Mouse (Mus musculus) CD4-positive helper T cell, adult 2 months (primary cell): ENCODE measurements around the gene Galnt9.

Experiments
- DNase-seq: peaks from one replicate; pipeline ENCODE4 v3.0.0-alpha.2; 2012; ENCODE audit warnings: low read depth, missing footprints, low spot score

Gene Galnt9

DNA sequence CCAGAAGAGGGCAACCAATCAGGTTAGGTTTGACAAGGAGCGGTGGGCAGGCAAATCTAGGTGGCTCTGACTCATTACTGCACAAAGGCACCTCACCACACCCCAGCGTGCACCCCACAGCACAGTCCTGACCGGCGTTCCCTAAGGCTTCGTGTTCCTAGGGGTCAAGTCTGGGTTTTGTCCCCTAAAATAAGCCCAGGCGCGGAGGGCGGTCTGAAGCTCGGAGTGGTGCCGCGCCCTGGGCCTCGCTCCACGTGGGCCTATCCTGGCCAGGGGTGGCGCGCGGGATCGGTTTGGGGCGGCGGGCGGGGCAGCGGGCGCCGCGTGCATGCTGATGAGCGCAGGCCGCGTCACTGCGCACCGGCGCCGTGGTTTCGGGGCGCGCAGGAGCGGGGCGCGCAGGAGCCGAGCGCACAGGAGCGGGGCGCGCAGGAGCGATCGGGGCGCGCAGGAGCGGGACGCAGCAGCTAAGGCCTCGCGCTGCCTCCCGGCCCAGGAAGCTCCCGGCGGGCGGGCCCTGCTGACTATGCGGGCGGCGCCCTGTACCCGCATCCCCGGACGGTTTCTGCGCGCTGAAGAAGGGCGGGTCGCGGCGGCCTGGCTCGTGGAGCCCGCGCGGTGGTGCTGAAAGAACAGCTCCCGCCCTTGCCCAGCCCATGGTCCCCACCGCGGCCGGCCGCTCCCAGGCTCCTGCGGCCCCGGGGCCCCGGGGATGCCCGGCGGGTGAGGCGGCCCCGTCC lies at the start of gene Galnt9:
TSS of gene Galnt9 (plus strand) at position 405 of the 740 bp plus-strand sequence.
- peak; percentile 52 for DNase-seq

DNA sequence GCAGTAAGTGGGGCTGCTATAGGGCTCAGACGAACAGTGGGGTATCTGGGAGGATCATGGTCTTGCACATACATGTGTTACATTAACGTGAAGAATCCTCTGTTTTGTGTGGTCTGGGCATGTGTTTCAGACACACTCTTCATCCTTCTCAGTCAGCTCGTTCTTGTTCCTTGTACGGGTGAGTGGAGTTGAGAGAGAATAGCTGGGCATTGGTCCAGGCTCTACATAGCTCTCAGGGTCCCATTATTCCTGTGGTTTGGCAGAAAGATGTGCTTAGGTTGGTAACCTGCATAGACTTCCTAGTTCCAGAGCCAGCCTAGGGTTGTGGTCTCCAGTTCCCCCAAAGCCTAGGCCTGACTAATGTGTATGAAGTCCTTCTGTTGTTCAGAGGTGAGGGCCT lies 49.8 kb upstream of the Galnt9 start:
- DNase-seq = no peak

DNA sequence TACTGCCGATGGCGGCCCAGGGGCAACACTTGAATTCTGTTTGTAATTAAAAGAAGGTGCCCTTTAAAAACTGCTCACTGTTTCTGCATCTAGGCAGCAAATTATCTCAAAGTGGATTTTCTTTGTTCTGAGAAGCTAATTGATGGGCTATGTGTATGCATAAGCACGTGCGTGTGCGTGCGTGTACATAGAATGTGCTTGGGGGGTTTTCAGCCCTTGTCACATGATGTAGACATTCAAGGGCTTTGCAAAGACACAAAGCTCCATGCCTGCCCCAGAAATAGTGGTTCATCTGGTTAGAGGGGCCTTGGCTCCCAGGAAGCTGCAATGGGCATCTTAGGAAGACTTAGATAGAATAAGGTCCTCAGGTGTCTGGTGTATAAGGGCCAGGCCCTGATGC lies 49.1 kb upstream of the Galnt9 start:
- DNase-seq = no peak

DNA sequence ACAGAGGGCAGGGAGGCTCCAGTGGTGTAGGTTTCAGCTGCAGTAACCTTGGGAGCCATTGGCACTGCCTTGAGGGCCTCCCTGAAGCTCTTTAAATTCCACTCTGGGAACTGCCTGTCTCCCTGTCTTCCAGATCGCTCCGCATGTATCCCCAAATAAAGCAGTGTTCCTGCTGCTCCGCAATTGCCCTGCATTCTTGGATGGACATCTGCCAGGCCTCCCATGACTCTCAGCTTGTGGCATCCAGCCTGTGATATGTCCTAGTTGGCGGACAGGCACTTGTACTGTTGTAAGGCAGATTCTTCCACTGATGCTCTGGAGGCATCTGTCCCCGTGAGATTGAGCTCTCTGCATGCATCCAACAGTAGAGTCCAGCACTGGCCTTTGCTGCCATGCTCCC lies 46.6 kb upstream of the Galnt9 start:
- no peak for DNase-seq

DNA sequence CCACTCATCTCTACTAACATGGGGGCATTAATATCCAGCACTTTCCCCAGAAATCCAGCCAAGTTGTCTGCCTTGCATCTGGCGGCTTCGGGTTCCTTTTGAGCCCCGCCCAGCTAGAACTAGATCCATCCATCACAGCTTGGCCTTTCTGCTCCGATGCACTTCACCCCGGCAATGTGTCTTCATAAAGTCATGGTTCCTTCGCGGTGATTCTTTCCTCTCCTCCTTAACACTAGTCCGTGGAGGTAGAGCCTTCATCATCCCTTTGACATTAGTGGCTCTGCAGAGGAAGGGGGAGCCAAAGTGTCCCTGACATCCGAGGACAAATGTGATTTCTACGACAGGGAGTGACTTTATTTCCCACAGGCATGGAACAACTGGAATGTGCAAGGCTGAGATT lies 46.1 kb upstream of the Galnt9 start:
- DNase-seq = no peak

DNA sequence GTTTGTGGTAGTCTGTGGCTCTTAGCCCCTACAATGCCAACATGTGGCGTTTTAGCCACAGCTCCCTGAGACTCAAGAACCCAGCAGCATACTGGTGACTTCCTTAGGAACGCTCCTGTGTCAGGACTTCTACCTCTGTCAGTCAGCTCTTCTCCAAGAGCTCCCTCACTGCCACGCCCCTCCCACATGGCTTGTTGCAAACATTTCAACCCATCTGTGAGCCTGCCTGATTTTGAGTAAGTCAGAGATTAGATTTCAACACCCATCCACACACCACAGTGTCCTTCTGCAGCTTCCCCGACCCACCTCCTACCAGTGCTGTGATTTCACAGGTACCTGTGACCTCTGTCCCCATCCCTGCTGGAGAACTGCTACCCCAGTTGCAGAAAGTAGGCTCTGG lies 43.9 kb upstream of the Galnt9 start:
- DNase-seq = no peak

DNA sequence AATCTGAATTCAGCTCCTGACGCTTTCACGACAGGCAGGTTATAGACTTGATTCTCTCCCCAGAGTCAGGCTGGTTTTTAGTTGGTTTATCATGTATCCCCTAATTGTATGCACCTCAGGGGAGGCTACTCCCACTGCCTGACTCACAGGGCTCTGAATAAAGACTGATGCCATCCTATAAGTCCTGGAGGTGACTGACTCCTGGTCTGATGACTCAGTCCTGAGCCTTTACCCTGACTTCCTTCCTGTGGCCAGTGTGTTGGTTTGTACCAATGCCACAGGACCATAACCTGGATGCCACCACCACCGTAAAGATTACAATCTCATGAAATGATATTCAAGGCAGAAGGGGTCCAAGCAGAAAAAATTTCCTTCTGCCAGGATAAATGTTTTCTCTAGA lies 40.8 kb upstream of the Galnt9 start:
- no peak for DNase-seq

DNA sequence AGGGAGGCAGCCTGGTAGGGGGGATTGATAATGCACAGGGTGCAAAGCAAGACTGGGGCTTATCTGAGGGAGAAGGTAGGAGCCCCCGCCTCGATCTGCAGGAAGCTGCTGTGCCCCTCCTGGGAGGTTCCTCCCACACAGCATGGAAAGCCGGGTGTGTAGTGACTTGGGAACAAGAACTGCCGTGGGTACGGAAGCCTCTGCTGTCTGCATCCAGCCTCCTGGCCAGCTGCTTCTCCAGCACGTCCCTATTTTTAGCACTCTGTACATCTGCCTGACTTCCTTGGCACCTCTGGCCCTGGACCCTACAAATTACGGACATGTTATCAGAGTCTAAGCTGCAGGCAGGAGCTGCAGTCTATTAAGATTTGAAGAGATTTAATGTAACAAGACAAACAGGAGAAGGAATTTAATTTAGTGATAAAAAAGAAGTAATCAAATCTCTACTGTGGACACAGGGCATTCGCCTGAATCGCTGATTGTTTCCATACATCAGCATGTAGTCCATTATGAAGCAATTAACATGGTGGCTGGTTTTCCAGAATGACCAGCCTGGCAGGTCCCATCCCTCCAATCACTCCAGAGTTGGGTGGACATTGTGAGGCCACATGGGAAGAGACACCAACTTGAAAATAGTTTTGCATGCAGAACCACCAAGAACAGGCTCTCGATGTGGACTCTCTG lies 38.4 kb upstream of the Galnt9 start:
- no peak for DNase-seq

DNA sequence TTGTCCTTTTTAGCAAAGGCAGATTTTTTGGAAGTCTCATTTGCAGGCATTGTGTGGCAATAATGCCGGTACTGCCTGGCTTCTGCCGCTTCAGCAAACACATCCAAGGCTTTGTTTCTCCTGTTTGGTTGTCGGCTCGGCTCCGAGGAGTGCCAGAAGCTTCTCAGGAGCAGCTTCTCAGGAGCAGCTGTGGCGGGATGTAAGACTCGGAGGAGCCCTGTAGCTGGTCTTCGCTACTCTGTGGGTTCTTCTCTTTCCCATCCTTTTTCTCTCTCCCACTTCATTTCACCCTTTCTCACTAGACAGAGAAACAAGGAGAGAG lies 37.9 kb upstream of the Galnt9 start:
- DNase-seq = no peak

DNA sequence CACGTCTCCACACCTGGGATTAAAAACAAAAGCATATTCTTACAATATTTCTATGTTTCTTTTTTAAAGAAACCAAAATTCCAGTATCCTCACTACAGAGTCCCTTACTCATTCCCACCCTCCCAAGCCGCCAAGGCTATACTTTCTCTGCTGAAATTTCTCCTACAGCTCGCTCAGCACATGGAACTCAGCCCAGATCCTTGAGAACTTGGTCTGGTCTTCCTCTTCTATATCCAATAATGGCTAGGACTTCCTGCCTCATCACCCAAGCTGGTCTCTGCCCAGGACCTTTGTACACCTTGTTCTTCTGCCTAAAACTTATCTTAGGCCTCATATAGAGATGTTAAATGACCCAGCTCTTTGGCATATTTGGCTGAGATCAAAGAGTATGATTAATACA lies 37.3 kb upstream of the Galnt9 start:
- DNase-seq = no peak

DNA sequence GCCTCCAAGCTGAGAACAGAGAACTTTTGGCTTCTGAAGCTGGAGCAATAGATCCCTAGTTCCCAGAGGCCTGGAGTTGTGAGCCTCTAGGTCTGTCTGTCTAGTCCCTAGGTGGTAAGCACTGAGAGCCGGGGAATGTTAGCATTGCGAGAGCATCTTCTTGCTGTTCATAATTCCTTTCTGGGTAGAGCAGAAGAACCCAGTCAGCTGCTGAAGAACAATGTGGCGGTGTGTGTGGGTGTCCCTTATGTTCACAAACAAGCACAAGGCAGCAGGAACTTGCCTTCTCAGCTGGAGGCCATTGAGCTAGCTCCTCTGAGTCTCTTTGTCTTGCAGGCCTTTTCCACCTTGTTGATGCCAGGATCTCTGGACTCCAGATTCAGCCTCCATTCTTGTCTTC lies 36.2 kb upstream of the Galnt9 start:
- DNase-seq = no peak

DNA sequence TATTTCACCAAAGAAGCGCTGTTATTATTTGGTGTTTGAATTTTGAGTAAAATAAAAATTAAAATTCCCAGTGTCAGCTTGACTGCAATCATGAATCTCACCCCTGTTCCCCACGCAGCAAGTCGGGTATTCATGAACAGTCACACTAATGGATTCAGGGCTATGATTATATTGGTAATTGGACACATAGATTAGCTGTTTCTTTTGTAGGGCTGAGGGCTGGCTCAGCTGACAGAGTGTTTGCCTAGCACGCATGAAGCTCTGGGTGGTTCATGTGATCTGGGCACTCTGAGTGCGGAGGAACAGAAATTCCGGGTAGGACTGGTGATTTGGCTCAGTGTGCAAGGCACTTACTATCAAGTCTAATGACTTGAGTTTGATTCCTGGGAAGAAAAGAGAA lies 33.8 kb upstream of the Galnt9 start:
- no peak for DNase-seq

DNA sequence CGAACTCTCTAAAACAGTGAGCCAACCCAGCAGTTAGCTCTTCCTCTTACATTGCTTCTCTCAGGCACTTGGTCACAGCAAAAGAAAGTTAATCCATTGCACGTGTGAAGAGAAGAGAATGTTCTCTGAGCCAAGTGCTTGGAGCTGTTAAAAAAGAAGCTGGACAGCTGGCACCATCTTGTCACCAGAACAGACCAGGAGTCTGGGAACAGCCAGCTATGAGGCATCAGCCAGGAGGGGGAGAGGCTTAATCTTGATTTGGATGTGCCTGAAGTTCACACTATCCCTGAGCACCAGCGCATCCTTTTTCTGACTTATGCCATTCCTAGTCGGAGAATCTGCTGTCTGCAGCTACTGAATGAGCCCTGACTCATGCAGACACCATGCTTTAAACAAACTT lies 30.4 kb upstream of the Galnt9 start:
- no peak for DNase-seq

DNA sequence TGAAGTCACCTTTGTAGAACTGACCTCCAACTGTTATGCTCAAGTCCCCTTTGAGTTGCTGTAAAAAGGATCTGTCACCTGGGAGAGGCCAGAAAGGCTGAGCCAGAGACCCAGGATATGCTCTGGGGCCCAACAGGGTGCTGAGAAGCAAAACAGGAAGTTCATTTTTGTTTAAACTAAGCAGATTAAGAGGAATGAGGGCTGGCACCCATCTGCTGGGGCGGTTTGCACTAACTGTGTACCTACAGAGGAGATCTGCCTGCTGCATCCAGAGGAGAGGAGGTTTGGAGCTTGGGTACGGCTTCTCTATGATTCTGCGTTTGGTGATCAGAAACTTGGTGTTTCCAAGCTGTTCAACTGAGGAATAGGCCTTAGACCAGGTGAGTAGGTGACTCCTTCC lies 29.5 kb upstream of the Galnt9 start:
- peak; percentile 46 for DNase-seq

DNA sequence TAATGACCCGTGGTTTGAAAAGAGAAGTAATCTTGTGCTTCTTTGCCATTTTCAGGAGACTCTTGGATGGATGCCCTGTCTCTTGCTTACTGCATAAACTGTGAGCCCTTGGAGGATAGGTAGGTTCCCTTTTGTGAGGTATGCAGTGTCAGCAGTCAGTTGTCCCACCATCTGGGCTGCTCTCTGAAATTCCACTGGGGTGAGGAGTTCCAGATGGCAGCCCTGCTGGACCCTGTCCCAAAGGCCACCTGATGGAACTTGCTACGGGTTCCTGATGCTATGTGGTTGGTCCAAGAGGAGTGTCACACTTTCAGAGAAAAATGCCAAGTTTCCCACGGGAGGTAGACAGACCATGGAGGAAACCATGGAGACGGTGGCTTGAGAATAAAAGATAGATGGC lies 27.8 kb upstream of the Galnt9 start:
- no peak for DNase-seq

DNA sequence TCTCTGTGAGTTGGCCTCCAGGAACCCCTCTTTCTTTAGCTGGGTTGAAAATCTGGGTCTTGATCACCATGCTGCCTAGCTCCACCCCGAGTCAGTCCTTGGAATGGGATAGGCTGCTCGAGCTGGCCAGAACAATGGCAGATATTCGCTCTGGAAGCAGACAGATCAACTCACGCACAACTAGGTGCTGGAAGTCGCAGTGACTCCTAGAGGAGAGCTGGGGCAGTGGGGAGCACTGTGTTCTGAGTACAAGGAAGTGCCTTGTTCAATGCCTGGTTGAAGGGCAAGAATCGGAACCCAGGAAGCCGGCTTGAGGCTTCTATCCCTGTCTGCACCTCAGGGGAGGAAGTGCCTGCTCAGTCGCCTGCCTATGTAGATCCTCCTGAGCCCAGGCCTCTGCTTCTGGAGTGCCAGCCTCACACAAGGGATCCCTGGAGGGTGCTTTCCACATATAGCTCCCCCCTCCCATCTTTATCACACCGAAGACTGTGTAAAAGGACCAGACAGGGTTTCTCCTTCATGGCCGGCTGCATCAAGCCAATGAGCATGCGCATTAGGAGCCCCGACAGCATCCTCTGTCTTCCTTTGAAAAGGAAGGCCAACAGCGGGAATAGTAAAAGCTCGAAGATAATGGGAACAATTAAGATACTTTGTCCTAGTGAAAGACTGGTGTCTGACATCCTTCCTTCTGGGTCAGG lies 25.9 kb upstream of the Galnt9 start:
- DNase-seq = no peak

DNA sequence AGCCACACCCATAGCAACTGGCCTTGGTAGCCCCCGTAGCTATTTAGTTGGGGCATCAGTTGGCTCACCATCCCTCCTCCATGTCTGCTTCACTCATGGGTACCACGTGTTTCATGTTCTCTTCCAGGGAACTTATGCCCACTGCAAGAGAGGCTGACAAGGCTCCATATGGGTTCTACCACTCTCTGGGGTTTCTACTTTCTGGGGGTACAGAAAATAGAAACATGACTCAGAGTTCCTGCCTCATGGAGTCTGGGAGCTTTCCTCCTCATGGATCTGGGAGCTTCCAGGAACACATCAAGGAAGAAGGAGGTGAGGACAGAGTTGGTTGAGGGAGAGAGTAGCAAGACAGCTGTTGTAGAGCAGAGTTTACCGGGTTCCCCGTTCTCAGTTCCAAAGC lies 23.2 kb upstream of the Galnt9 start:
- DNase-seq = no peak

DNA sequence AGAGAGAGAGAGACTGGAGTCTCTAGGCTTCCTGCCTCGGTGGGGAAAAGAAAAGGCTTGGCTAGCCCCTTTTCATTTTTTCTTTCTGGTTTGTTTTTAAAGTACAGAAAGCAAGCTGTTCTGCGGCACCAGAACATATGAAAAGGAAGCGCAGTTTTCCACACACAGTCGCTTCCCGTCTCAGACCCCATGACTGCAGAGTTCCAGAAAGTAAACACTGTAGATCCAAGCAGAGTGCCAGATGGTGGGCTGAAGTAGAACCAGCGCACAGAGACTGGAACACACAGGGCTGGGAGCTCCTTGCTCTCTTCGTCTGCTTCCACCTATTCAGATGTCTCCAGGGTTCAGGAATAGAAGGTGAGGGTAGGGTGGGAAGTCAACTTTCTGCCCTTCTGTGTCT lies 22.3 kb upstream of the Galnt9 start:
- no peak for DNase-seq

DNA sequence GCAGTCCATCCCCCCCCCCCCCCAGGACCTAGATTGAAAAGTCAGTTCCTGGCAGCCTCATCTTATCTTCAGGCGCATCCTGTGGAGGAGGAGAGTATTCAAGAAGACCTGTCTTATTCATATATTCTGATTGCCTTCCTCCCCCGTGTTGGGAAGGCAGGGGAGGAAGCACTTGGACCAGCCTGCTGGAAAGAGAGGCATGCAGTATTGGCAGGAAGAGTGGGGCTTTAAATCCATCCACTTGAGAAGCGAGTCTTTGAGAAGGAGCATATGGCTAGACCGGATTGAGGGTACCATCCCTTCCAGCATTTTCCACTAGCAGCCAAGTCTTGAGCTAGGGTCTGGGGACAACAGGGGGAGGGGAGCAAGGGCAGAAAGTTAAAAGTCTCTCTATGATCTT lies 20.9 kb upstream of the Galnt9 start:
- no peak for DNase-seq

DNA sequence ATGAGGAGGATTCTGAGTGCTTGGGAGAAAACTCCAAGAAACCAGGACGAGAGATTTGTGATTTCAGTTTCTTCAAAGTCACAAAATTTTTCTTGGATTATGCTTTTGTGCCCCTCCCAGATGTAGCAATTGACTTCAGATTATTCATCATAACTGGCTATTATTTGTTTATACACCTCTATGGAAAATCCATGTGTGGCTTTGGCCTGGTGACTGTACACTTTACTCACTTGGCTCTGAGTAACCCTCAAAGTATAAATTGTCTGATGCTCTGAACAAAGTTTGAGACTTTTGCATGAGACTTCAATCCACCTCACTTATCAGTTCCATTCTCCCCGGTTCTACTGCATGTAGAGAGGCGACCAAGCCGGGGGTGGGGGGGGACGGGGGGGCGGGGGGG lies 18.5 kb upstream of the Galnt9 start:
- no peak for DNase-seq

DNA sequence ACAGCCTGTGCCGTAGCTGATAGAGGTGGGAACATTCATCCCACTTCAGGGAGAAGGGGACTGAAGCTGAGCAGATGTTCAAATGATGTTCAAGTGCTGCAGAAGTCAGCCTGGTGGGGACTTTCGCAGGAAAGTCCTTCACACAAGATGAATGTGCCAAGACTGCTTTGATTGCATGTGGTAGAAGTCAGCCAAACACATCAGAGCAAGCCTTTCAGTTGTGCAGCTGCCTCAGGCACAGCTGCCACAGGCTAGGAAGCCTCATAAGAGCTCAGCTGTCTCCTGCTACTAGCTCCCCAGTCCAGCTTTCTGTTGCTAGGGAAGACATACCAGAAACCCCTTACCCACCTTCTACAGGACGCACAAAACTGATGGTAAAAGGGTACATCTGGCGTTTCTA lies 17.6 kb upstream of the Galnt9 start:
- no peak for DNase-seq

DNA sequence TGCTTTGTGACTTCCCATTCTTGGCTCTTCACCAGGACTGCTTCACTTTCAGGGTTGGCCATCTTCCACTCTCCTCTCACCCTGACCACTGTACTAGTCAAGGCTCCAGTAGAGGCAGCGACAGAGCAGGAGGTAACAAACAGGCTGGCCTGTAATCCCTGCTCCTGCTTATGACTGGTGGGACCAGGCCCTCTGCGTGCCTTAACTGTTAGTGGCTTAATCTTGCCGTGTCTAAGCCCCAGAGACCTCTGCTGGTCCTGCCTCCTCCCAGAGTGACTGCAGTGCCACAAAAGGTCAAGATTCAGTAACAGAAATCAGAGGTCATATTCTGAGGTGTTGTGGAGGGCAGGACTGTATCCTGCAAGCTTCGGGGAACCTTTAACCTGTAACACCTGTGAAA lies 13.1 kb upstream of the Galnt9 start:
- no peak for DNase-seq

DNA sequence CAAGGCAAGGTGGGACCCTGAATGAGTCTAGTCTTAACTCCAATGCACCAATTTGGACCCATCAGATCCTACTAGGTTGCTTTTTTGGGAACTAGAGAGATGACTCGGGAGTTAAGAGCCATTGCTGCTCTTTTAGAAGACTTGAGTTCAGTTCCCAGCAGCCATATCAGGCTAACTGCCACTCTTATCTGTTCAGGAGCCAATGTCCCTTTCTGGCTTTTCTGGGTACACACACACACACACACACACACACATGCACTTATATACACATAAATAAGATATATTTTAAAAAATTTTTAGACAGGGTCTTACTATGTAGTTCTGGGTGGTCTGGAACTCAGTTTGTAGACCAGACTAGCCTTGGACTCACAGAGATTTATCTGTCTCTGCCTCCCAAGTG lies 9.8 kb upstream of the Galnt9 start:
- no peak for DNase-seq
